Mouse (Mus musculus) erythroblast, embryonic 14.5 days (primary cell): Measurements from ENCODE around the gene Atp5c1. TPM values are rescaled to one million over a fixed set of nuclear protein-coding genes. Genes with fewer than 3 reads are reported as not detected.

Source experiments
- H3K27me3 ChIP-seq: 2 replicates; pipeline ENCODE4 v1.6.1; 2012; ENCODE audit warnings: inconsistent platforms; ENCODE audit not compliant: control insufficient read depth
- H3K36me3 ChIP-seq: 2 replicates; pipeline ENCODE4 v1.6.1; 2012; ENCODE audit warnings: mild to moderate bottlenecking, inconsistent platforms; ENCODE audit not compliant: control insufficient read depth
- H3K4me1 ChIP-seq: 2 replicates; pipeline ENCODE4 v1.6.1; 2012; ENCODE audit warnings: inconsistent platforms; ENCODE audit not compliant: control insufficient read depth
- H3K4me3 ChIP-seq: replicated peaks from 2 replicates; pipeline ENCODE3; 2012; ENCODE audit warnings: moderate library complexity, mild to moderate bottlenecking, inconsistent platforms
- H3K9me3 ChIP-seq: 2 replicates; pipeline ENCODE4 v1.6.1; 2012; ENCODE audit warnings: low read length, inconsistent platforms, mixed read lengths; ENCODE audit not compliant: control insufficient read depth
- GATA1 ChIP-seq: IDR thresholded peaks from 2 replicates; pipeline ENCODE4 v1.6.1; 2012; ENCODE audit warnings: low read length, inconsistent platforms, mixed read lengths
- TAL1 ChIP-seq: IDR thresholded peaks from 3 replicates; pipeline ENCODE4 v1.6.1; 2012; ENCODE audit warnings: low read length, inconsistent platforms, mixed read lengths
- polyA plus RNA-seq: library from polyadenylated mRNA; stranded (reverse); fragments of >175 nt; gene quantifications from 2 replicates; pipeline ENCODE4 v1.2.3, GENCODE M21; 2012

Gene Atp5c1
- polyA plus RNA-seq, 1 experiment, result 2.1 TPM

DNA sequence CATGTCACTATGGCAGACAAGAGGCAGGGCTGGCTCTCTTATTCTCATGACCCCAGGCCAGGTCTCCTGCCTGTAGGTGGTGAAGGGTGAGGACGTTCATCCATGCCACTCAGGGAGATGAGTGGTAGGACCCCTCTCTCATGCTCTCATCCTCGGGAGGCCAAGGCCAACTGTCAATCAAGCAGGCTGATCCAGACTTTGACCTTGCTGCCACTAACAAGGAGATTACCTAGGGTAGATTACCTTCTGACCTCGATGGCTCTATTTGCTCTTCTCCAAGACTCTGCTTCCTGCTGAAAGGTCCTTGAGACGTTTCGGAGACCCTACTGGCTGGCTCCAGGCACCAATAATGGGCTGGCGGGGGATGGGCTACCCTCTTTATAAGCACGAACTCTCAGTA is 5.8 kb downstream of the Atp5c1 start:
- H3K36me3 ChIP-seq, result peaks cover 62% of the 10 kb centered on the region
- no peak for TF ChIP-seq TAL1
- no peak for TF ChIP-seq GATA1
- no peaks in the 10 kb centered on the region for H3K27me3 ChIP-seq
- no peaks in the 10 kb centered on the region for H3K9me3 ChIP-seq
- H3K4me3 ChIP-seq, result no peak overlapping the region
- peaks cover 52% of the 10 kb centered on the region for H3K4me1 ChIP-seq

DNA sequence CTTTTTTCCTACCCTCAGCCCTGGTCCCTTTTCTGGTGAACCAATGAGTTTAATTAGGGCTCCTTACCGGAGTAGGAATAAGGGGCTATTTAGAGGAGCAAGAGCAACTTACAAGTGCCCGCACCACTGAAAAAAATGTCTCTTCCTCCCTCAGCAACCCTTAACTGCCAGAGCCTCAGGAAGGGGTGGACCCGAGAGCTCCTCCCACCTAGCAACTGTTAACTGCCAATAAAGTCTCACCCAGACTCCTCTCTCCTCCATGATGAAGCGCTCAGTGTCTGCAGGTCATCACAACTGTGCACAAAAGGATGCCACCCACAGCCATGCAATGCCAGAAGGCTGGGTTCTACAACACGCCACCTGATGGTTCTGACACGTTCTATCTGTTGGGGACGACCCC is 8.6 kb downstream of the Atp5c1 start:
- peaks cover 78% of the 10 kb centered on the region for H3K36me3 ChIP-seq

DNA sequence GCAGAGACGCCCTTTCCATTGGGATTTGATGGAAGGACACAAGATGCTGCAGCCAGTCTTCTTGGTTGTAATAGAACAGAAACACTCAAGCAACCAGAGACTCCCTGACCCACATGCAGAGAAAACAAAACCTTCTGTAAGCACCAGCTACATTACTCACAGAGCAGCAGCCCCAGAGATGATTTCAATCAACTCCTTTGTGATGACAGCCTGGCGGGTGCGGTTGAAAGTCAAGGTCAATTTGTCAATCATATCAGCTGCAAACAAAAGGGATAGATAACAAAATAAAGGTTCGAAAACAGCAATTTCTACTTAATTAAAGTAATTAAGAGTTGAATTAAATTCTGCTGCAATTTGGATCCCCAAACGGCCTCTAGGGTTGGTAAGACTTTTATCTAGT is 21.5 kb downstream of the Atp5c1 start:
- H3K4me1 ChIP-seq, result no peaks in the 10 kb centered on the region
- peaks cover 96% of the 10 kb centered on the region for H3K36me3 ChIP-seq
- TF ChIP-seq TAL1 (no peak), GATA1 (no peak)
- no peaks in the 10 kb centered on the region for H3K27me3 ChIP-seq
- no peaks in the 10 kb centered on the region for H3K9me3 ChIP-seq
- no peak overlapping the region for H3K4me3 ChIP-seq

More for the DNA sequence above, 8.6 kb downstream of the Atp5c1 start:
- no peak overlapping the region for H3K4me3 ChIP-seq
- H3K27me3 ChIP-seq, result no peaks in the 10 kb centered on the region
- TF ChIP-seq TAL1 (no peak), GATA1 (no peak)
- peaks cover 32% of the 10 kb centered on the region for H3K4me1 ChIP-seq
- no peaks in the 10 kb centered on the region for H3K9me3 ChIP-seq

DNA sequence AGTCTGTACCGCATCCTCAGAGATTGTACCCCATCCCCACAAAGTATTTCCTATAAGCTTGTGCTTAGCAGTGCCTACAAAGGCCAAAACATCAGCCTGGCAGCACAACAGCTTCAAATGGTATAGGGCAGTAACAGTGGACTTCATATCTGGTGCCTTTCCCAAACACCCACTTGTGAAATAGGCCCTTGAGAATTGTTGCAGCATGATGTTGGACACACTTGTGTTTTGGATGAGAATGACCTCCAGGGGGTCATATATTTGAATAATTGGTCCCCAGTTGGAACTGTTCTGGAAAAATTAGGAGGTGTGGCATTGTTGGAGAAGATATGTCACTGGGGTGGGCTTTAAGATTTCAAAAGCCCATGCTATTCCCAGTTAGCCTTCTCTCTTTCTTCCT is 28.3 kb downstream of the Atp5c1 start:
- H3K27me3 ChIP-seq, result no peaks in the 10 kb centered on the region
- no peaks in the 10 kb centered on the region for H3K9me3 ChIP-seq
- TF ChIP-seq TAL1, result no peak
- TF ChIP-seq GATA1, result no peak
- peaks cover 34% of the 10 kb centered on the region for H3K36me3 ChIP-seq
- peaks cover 20% of the 10 kb centered on the region for H3K4me1 ChIP-seq
- no peak overlapping the region for H3K4me3 ChIP-seq

DNA sequence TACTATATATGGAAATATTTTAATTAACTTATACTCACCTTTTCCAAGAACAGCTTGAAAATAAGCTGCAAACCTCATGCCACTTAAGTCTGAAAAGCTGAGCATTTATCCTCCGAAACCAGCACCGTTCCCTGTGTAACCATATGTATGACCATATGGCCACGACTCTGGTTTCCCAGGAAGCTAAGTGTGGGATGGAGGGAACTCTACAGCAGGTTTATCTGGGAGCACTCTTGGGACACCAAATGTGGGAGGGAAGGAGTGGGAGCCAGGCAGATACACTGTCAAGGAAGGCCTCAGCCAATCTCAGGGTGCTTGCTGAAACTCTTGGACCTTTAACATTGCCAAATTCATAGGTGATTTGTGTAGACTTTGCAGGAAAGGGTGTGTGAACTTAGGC is 29.4 kb downstream of the Atp5c1 start:
- Histone ChIP-seq H3K4me3 (no peak overlapping the region), H3K27me3 (no peaks in the 10 kb centered on the region), H3K9me3 (no peaks in the 10 kb centered on the region), H3K4me1 (peaks cover 26% of the 10 kb centered on the region), H3K36me3 (peaks cover 24% of the 10 kb centered on the region)
- TF ChIP-seq TAL1 (no peak), GATA1 (no peak)

DNA sequence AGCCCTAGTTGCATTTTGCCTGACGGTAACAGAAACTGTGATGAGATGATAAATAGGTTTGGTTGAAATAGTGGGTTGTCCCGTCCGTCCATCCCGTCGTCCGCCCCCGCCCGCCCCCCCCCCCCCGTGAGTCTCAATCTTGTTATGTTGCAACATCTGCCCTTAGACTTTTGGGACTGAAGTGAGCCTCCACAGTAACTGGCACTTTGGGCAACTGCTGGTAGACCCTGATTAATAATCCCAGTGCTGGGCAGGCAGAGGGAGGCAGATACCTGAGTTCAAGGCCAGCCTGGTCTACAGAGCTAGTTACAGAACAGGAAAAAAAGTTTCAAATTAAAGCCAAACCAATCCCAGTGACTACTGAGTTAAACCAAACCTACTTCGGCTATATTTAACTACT is 30.9 kb downstream of the Atp5c1 start:
- Histone ChIP-seq H3K27me3 (no peaks in the 10 kb centered on the region), H3K9me3 (no peaks in the 10 kb centered on the region), H3K36me3 (peaks cover 10% of the 10 kb centered on the region), H3K4me3 (peak overlapping the region; percentile 74), H3K4me1 (peaks cover 26% of the 10 kb centered on the region)
- TF ChIP-seq TAL1, result no peak
- TF ChIP-seq GATA1, result no peak

DNA sequence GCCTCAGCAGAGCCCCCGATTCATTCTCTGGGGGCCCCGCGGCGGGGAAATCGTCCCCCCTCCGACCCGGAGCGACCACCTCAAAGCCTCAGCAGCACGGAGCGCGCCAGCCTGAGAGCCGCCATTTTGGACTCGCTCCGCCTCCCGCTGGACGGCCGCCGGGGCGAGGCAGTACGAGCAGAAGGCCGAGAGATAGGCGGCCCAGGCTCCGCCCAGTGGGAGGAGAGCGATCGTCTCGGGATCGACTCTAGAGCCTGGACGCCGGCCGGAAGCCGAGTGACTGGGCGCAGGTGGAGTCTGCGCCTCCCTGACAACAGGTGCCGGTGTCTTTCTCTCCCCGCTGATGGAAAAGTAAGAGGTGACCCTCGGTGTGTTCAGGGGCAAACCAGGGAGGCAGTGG is 31.8 kb downstream of the Atp5c1 start, which contains the start of gene Taf3:
Gene Taf3 (minus strand): TSS at position 136 of the 400 bp plus-strand sequence.
- no peak for TF ChIP-seq GATA1
- no peak for TF ChIP-seq TAL1
- Histone ChIP-seq H3K9me3 (no peaks in the 10 kb centered on the region), H3K27me3 (no peaks in the 10 kb centered on the region), H3K4me3 (peak within 1 kb of the TSS; percentile 74), H3K4me1 (peaks cover 26% of the 10 kb centered on the region), H3K36me3 (peaks cover 3% of the 10 kb centered on the region)

DNA sequence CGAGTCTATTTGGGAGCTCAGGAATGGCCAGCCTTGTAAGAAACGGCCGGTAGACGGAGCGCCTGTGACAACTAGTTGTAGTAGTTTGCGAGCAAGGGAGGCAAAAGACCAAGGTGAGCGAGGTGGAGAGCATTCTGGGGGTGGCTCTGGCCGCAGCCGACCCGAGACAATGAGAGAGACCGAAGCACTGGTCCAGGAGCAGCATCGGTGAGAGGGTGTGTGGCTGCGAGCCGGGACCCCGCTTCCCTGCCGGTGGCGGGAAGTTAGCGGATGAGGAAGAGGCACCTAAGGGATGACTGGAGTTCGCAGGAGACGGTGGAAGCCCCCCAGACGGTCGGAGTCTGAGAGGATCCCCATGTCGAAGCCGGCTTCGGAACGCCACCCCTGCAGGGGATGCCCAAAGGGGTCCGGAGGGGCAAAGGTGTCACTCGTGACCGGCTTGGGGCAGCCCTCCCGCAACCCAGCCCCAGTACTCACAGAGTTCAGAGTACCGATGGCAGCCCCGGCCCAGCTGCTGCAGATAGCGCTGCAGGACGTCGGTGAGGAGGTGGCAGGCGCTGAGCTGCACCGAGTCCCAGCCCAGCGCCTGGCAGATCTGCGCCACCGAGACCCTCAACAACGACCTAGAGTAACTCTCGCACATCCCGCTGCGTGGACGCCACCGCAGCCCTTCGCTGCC is 32.4 kb downstream of the Atp5c1 start:
- H3K4me3 ChIP-seq, result peak overlapping the region; percentile 74
- no peak for TF ChIP-seq GATA1
- no peak for TF ChIP-seq TAL1
- peaks cover 2% of the 10 kb centered on the region for H3K36me3 ChIP-seq
- no peaks in the 10 kb centered on the region for H3K27me3 ChIP-seq
- H3K9me3 ChIP-seq, result no peaks in the 10 kb centered on the region
- peaks cover 26% of the 10 kb centered on the region for H3K4me1 ChIP-seq

DNA sequence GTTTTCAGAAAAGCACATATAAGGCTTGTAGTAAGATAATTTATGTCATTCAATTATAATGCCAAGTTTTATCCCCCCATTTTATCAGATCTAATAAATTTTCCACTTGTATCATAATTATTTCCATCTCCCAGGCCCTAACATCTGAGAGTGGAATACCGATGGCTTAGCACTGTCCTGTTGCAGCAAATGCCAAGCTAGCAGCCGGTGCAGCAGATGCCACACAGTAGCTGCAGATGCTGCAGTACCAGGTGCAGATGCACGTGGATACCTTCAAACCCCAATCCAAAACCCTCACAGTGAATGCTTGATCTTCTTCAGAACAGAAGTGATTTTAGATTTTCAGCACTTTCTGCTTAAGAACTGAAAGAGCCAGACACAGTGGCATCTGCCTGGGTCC is 45.3 kb downstream of the Atp5c1 start:
- Histone ChIP-seq H3K9me3 (no peaks in the 10 kb centered on the region), H3K27me3 (no peaks in the 10 kb centered on the region), H3K4me1 (peaks cover 17% of the 10 kb centered on the region), H3K4me3 (no peak overlapping the region), H3K36me3 (peaks cover 17% of the 10 kb centered on the region)
- TF ChIP-seq TAL1 (no peak), GATA1 (no peak)

DNA sequence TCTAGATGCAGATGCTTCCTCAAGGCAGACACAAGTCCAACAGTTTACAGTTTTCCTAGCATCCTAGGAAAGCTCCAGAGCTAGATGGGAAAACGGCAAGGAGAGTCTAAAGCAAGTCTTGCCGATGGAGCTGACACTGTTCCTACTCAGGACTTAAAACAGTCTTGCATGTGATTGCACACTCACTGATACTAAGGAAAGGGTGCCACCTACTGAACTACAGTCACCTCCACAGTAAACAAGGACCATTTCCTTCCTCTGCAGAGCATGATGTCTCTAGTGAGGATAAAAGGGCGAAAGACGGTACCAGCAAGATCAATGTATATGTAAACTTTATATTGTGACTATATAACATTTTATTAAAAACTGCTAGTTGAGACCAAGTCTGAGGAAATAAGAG is 46.6 kb downstream of the Atp5c1 start:
- peaks cover 7% of the 10 kb centered on the region; the same call in 1 of the 2 replicates for H3K4me1 ChIP-seq
- H3K9me3 ChIP-seq, result no peaks in the 10 kb centered on the region
- no peaks in the 10 kb centered on the region for H3K27me3 ChIP-seq
- H3K36me3 ChIP-seq, result peaks cover 7% of the 10 kb centered on the region
- TF ChIP-seq TAL1, result no peak
- TF ChIP-seq GATA1, result no peak
- H3K4me3 ChIP-seq, result no peak overlapping the region
